Mouse (Mus musculus): Measurements from ENCODE around the gene Cep131.

The Cep131 gene

GRCm38 (mm10) chr11:120022216-120022615, 64.4 kb downstream of the Cep131 start:
- DNase-seq (ENCODE audit: low read depth): peak; percentile 26

DNA sequence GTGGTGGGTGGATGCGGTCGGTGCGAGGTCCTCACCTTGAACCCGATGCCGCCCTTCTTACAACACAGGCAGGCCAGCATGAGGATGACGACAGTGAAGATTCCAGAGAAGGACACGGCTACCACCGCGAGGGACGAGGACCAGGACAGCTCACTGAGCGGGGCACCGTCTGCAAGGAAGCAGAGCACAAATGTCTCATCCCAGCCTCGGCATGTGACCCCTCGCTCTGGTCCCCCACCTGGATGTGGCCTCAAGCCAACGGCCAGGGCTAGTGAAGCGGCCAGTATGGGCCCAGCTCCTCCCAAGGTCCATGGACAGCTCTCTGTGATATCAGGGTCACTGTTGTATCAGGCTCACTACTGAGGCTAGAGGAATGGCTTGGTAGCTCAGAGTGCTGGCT, 65.3 kb downstream of the Cep131 start:
- no peak for DNase-seq (ENCODE audit: low read depth)

DNA sequence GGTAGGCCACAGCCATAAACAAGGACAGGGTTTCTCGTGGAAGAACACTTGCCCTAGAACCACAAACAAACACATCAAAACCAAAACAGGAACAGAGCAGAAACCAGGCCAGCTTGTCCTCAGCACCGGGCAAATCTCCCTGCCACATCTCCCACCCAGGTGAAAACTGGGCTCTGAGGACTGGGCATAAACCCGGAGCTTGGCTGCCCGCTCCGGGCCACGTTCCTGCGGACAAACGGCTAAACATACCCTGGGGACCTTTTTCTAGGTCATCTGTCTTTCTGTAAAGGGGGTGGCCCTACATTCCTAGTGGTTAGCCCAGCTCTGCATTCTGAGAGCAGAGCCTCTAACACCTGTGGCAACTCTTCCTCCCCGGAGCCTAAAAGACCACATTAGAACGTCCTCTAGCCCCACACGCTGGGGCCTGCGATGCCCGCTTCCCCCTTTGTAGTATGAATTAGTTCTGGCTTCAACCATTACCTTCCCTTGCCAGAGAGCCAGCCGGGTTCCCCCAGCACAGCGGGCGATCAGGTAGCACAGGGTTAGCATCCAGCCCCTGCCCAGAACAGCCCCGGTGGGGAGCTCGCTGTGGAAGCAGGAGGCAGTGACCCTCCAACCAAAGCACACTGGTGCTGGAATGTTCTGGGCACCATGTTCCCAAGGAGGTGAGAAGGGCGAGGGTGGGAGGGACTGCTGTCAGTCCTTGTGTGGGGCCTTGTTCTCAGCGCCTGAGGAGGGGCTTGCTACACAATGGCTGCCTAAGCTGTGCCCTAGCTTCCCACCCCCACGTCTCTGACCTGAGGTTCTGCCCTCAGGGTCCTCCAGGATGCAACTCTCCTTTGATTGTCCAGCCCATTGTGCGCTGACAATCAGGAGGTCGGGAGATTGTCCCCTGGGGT, 66.8 kb downstream of the Cep131 start:
- DNase-seq (ENCODE audit: low read depth): no peak

- DNase-seq (ENCODE audit: low read depth): no peak
Measured at GRCm38 (mm10) chr11:120017011-120017410, 69.6 kb downstream of the Cep131 start.

- no peak for DNase-seq (ENCODE audit: low read depth)
Measured at GRCm38 (mm10) chr11:120014758-120015157, 71.9 kb downstream of the Cep131 start.
